Mouse (Mus musculus) neural tube, embryonic 13.5 days (tissue): ENCODE data around the gene Kif21b. TPM values are rescaled to one million over a fixed set of nuclear protein-coding genes. Genes with fewer than 3 reads are reported as not detected.

ENCODE experiments used
- ATAC-seq: fragments of 200-750 bp; cut with Nextera tagmentation; 2 replicates; pipeline ENCODE4 v1.8.0; 2017; ENCODE audit warnings: low read depth, mild to moderate bottlenecking, moderate TSS enrichment, moderate library complexity
- H3K27ac ChIP-seq: fragments of 300-500 bp; sonication (generic); replicated peaks from 2 replicates; pipeline ENCODE4 v1.5.1; 2015; ENCODE audit warnings: moderate library complexity, mild to moderate bottlenecking, inconsistent platforms
- H3K27me3 ChIP-seq: fragments of 300-500 bp; sonication (generic); 2 replicates; pipeline ENCODE4 v1.6.1; 2015; ENCODE audit warnings: mild to moderate bottlenecking, inconsistent platforms
- H3K36me3 ChIP-seq: fragments of 300-500 bp; sonication (generic); 2 replicates; pipeline ENCODE4 v1.6.1; 2015; ENCODE audit warnings: mild to moderate bottlenecking, inconsistent platforms
- H3K4me1 ChIP-seq: fragments of 300-500 bp; sonication (generic); replicated peaks from 2 replicates; pipeline ENCODE4 v1.6.1; 2015; ENCODE audit warnings: inconsistent platforms
- H3K4me2 ChIP-seq: fragments of 300-500 bp; sonication (generic); 2 replicates; pipeline ENCODE4 v1.6.1; 2015; ENCODE audit warnings: inconsistent platforms, mild to moderate bottlenecking, moderate library complexity
- H3K4me3 ChIP-seq: fragments of 300-500 bp; sonication (generic); 2 replicates; pipeline ENCODE4 v1.5.1; 2015; ENCODE audit warnings: mild to moderate bottlenecking, inconsistent platforms
- H3K9ac ChIP-seq: fragments of 300-500 bp; sonication (generic); 2 replicates; pipeline ENCODE4 v1.6.1; 2015; ENCODE audit warnings: moderate library complexity, mild to moderate bottlenecking, inconsistent platforms
- H3K9me3 ChIP-seq: fragments of 300-500 bp; sonication (generic); 2 replicates; pipeline ENCODE4 v1.6.1; 2016; ENCODE audit warnings: inconsistent platforms
- WGBS: fragments of 180-500 bp; shearing (Covaris S2); methylation state at CpG from one replicate; pipeline ENCODE4 v1.1.7; 2015; 5-methylcytosine and 5-hydroxymethylcytosine counted together
- polyA plus RNA-seq: library from polyadenylated mRNA; unstranded; fragments of >200 nt; fragmentation: Nextera tagmentation; extraction: Ambion mirVana; gene quantifications from 2 replicates; pipeline ENCODE4 v1.2.1, GENCODE M21; 2015

Kif21b gene
- polyA plus RNA-seq, 1 experiment from 2014 or later: 34.6 TPM

- no peak for ATAC-seq
- peaks cover 95% of the 10 kb centered on the region for H3K36me3 ChIP-seq
Observed at GRCm38 (mm10) chr1:136165436-136165835, 34.2 kb downstream of the Kif21b start.

GRCm38 (mm10) chr1:136167657-136168056, 36.5 kb downstream of the Kif21b start:
- peaks cover 95% of the 10 kb centered on the region for H3K36me3 ChIP-seq
- WGBS: 72% methylated on average over 8 of the region's 8 CpGs

More at GRCm38 (mm10) chr1:136165436-136165835, 34.2 kb downstream of the Kif21b start:
- no peak overlapping the region for H3K4me2 ChIP-seq
- no peaks in the 10 kb centered on the region; the same call in 1 of the 2 replicates for H3K4me1 ChIP-seq
- no peak overlapping the region for H3K4me3 ChIP-seq
- WGBS: 32% methylated on average over 2 of the region's 2 CpGs
- no peaks in the 10 kb centered on the region for H3K27me3 ChIP-seq
- no peak overlapping the region for H3K27ac ChIP-seq
- H3K9me3 ChIP-seq: no peaks in the 10 kb centered on the region
- H3K9ac ChIP-seq: no peak overlapping the region

GRCm38 (mm10) chr1:136170109-136170508, 38.9 kb downstream of the Kif21b start:
- Histone ChIP-seq H3K9me3 (no peaks in the 10 kb centered on the region), H3K4me3 (no peak overlapping the region), H3K4me2 (0 out of 2 replicates have a peak overlapping the region, but pooled peaks have one; percentile 0), H3K9ac (no peak overlapping the region), H3K27me3 (no peaks in the 10 kb centered on the region), H3K4me1 (peaks cover 25% of the 10 kb centered on the region), H3K27ac (no peak overlapping the region), H3K36me3 (peaks cover 95% of the 10 kb centered on the region)
- peak; percentile 74 for ATAC-seq
- 12% methylated on average over 5 of the region's 5 CpGs for WGBS

More at GRCm38 (mm10) chr1:136167657-136168056, 36.5 kb downstream of the Kif21b start:
- Histone ChIP-seq H3K4me2 (no peak overlapping the region), H3K9ac (no peak overlapping the region), H3K27ac (no peak overlapping the region), H3K27me3 (no peaks in the 10 kb centered on the region), H3K4me3 (no peak overlapping the region), H3K4me1 (peaks cover 3% of the 10 kb centered on the region; the same call in 1 of the 2 replicates), H3K9me3 (no peaks in the 10 kb centered on the region)
- ATAC-seq: no peak

GRCm38 (mm10) chr1:136172696-136173095, 41.5 kb downstream of the Kif21b start:
- ATAC-seq: no peak
- 67% methylated on average over 12 of the region's 12 CpGs for WGBS

GRCm38 (mm10) chr1:136174101-136174606, 43.0 kb downstream of the Kif21b start:
- peak; percentile 28 for ATAC-seq
- Histone ChIP-seq H3K9me3 (no peaks in the 10 kb centered on the region), H3K4me1 (peaks cover 25% of the 10 kb centered on the region), H3K36me3 (peaks cover 88% of the 10 kb centered on the region), H3K4me3 (no peak overlapping the region), H3K9ac (0 out of 2 replicates have a peak overlapping the region, but pooled peaks have one; percentile 26), H3K27me3 (no peaks in the 10 kb centered on the region), H3K27ac (peak overlapping the region; percentile 15; the same call in 1 of the 2 replicates), H3K4me2 (peak overlapping the region; percentile 4; the same call in 1 of the 2 replicates)
- 19% methylated on average over 13 of the region's 13 CpGs for WGBS

More at GRCm38 (mm10) chr1:136172696-136173095, 41.5 kb downstream of the Kif21b start:
- no peak overlapping the region for H3K4me2 ChIP-seq
- H3K9ac ChIP-seq: no peak overlapping the region
- peaks cover 25% of the 10 kb centered on the region for H3K4me1 ChIP-seq
- H3K4me3 ChIP-seq: no peak overlapping the region
- H3K27ac ChIP-seq: no peak overlapping the region
- H3K36me3 ChIP-seq: peaks cover 97% of the 10 kb centered on the region
- H3K9me3 ChIP-seq: no peaks in the 10 kb centered on the region
- H3K27me3 ChIP-seq: no peaks in the 10 kb centered on the region

- Histone ChIP-seq H3K4me1 (peaks cover 25% of the 10 kb centered on the region), H3K4me3 (no peak overlapping the region), H3K27me3 (no peaks in the 10 kb centered on the region), H3K36me3 (peaks cover 80% of the 10 kb centered on the region), H3K9me3 (no peaks in the 10 kb centered on the region), H3K9ac (no peak overlapping the region), H3K4me2 (no peak overlapping the region), H3K27ac (no peak overlapping the region)
- WGBS: 24% methylated on average over 6 of the region's 6 CpGs
- no peak for ATAC-seq
Observed at GRCm38 (mm10) chr1:136175183-136175582, 44.0 kb downstream of the Kif21b start.

- Histone ChIP-seq H3K27ac (no peak overlapping the region), H3K9ac (no peak overlapping the region), H3K4me3 (no peak overlapping the region), H3K27me3 (no peaks in the 10 kb centered on the region), H3K4me1 (peaks cover 25% of the 10 kb centered on the region), H3K4me2 (no peak overlapping the region), H3K36me3 (peaks cover 61% of the 10 kb centered on the region), H3K9me3 (no peaks in the 10 kb centered on the region)
- 85% methylated on average over 2 of the region's 2 CpGs for WGBS
- ATAC-seq: no peak
Observed at GRCm38 (mm10) chr1:136177085-136177484, 45.9 kb downstream of the Kif21b start.

GRCm38 (mm10) chr1:136178741-136179140, 47.6 kb downstream of the Kif21b start:
- WGBS: 67% methylated on average over 6 of the region's 6 CpGs
- Histone ChIP-seq H3K9me3 (no peaks in the 10 kb centered on the region), H3K4me3 (no peak overlapping the region), H3K9ac (no peak overlapping the region), H3K4me2 (no peak overlapping the region), H3K27ac (no peak overlapping the region), H3K27me3 (no peaks in the 10 kb centered on the region), H3K36me3 (peaks cover 45% of the 10 kb centered on the region), H3K4me1 (peaks cover 12% of the 10 kb centered on the region)
- no peak for ATAC-seq

- peaks cover 36% of the 10 kb centered on the region for H3K36me3 ChIP-seq
- H3K9ac ChIP-seq: no peak overlapping the region
- peaks cover 3% of the 10 kb centered on the region for H3K4me1 ChIP-seq
- no peak overlapping the region for H3K4me3 ChIP-seq
- H3K27me3 ChIP-seq: no peaks in the 10 kb centered on the region
- H3K9me3 ChIP-seq: no peaks in the 10 kb centered on the region
- WGBS: 74% methylated on average over 2 of the region's 2 CpGs
- H3K4me2 ChIP-seq: no peak overlapping the region
- H3K27ac ChIP-seq: no peak overlapping the region; the same call in 1 of the 2 replicates
- no peak for ATAC-seq
Observed at GRCm38 (mm10) chr1:136179511-136180001, 48.4 kb downstream of the Kif21b start.

- 89% methylated on average over 5 of the region's 5 CpGs for WGBS
- H3K27ac ChIP-seq: no peak overlapping the region
- no peaks in the 10 kb centered on the region for H3K9me3 ChIP-seq
Observed at GRCm38 (mm10) chr1:136190033-136190432, 58.8 kb downstream of the Kif21b start.

GRCm38 (mm10) chr1:136212803-136213202, 81.6 kb downstream of the Kif21b start, which contains the start of gene Mroh3:
Mroh3 (minus strand) TSS chr1:136212828.
- Histone ChIP-seq H3K4me2 (no peak within 1 kb of the TSS), H3K4me3 (no peak within 1 kb of the TSS), H3K4me1 (no peaks in the 10 kb centered on the region), H3K27ac (no peak within 1 kb of the TSS), H3K9ac (no peak within 1 kb of the TSS), H3K27me3 (no peaks in the 10 kb centered on the region), H3K36me3 (peaks cover 12% of the 10 kb centered on the region; the same call in 1 of the 2 replicates), H3K9me3 (no peaks in the 10 kb centered on the region)
- 43% methylated on average over 3 of the region's 3 CpGs for WGBS
- ATAC-seq: 0 out of 2 replicates have a peak, but pooled peaks have one; percentile 27

More at GRCm38 (mm10) chr1:136190033-136190432, 58.8 kb downstream of the Kif21b start:
- Histone ChIP-seq H3K9ac (no peak overlapping the region), H3K4me2 (no peak overlapping the region), H3K4me1 (no peaks in the 10 kb centered on the region), H3K27me3 (no peaks in the 10 kb centered on the region), H3K36me3 (no peaks in the 10 kb centered on the region), H3K4me3 (no peak overlapping the region)
- ATAC-seq: no peak

GRCm38 (mm10) chr1:136214304-136214703, 83.1 kb downstream of the Kif21b start:
- no peak for ATAC-seq
- H3K4me2 ChIP-seq: no peak overlapping the region
- H3K36me3 ChIP-seq: peaks cover 18% of the 10 kb centered on the region; the same call in 1 of the 2 replicates
- no peaks in the 10 kb centered on the region for H3K9me3 ChIP-seq
- H3K27ac ChIP-seq: no peak overlapping the region
- no peak overlapping the region for H3K4me3 ChIP-seq
- 89% methylated on average over 15 of the region's 15 CpGs for WGBS
- no peaks in the 10 kb centered on the region for H3K27me3 ChIP-seq
- no peaks in the 10 kb centered on the region for H3K4me1 ChIP-seq
- no peak overlapping the region for H3K9ac ChIP-seq
